In the genomic region with DNA sequence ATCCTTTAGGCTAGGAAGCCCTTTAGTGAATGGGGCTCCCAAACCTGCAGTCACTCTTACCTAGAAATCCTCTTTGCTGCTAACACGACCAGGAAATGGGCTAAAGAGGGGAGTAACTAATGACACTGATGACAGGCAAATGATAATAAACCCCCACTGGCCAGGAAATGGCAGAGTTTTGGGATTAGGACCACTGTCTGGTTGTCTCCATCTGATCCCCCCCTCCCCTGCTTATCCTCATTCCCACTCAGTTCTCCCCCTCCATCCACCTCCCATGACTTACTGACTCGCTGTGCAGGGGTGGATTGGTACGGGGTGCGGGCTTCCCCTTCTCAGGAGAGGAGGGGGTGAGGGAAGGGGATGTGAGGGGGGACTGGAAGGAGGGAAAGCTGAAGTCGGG, we compare ENCODE assay signal across 11 mouse cellular contexts. TPM values are rescaled to one million over a fixed set of nuclear protein-coding genes. Genes with fewer than 3 reads are reported as not detected.
DNase-seq lines count a peak whose midpoint lies in the region; ATAC-seq and TF ChIP-seq lines count a peak whose summit lies in the region.
"Had no signal": no experiment of that assay in that cellular context is flagged by ENCODE, and none has a peak within 500 bp of the region (broad histone marks: within the 10 kb centered on the region; RNA-seq: fewer than 3 reads in every experiment).

No protein-coding gene starts in this region.

- DNase-seq in hindbrain, postnatal 0 days (ENCODE audit: low spot score): no peak
- DNase-seq in embryonic facial prominence, embryonic 14.5 days (ENCODE audit: low spot score): no peak
- no peak for DNase-seq in adrenal gland, postnatal 14 days
- DNase-seq in right cerebral cortex, postnatal 4 days: no peak
- DNase-seq in yolk sac, embryonic 10.5 days (ENCODE audit: low spot score): no peak
- DNase-seq: adrenal gland, postnatal 10 days; embryo, embryonic 11 days had no signal

- H3K4me1 ChIP-seq in hindbrain, embryonic 12.5 days: peaks cover 35% of the 10 kb centered on the region
- peaks cover 11% of the 10 kb centered on the region; the same call in 1 of the 2 replicates for H3K4me1 ChIP-seq in hindbrain, postnatal 0 days (ENCODE audit: insufficient read depth, low read length)
- H3K4me1 ChIP-seq in E14TG2a.4 (replicated peaks; ENCODE audit: low read depth, low read length): peaks cover 47% of the 10 kb centered on the region
- H3K4me1 ChIP-seq in embryonic facial prominence, embryonic 14.5 days (ENCODE audit: control insufficient read depth, insufficient read depth, low read length): peaks cover 23% of the 10 kb centered on the region; the same call in 1 of the 2 replicates
- peaks cover 64% of the 10 kb centered on the region for H3K4me1 ChIP-seq in liver, embryonic 12.5 days

- no peak overlapping the region for H3K4me3 ChIP-seq in hindbrain, embryonic 12.5 days
- H3K4me3 ChIP-seq in hindbrain, postnatal 0 days (ENCODE audit: low read length): no peak overlapping the region
- H3K4me3 ChIP-seq in E14TG2a.4 (replicated peaks; ENCODE audit: low read length): peak overlapping the region; percentile 83; the same call in 1 of the 2 replicates
- peak overlapping the region; percentile 73; the same call in 1 of the 2 replicates for H3K4me3 ChIP-seq in embryonic facial prominence, embryonic 14.5 days (ENCODE audit: low read depth, low read length)
- peak overlapping the region; percentile 83 for H3K4me3 ChIP-seq in liver, embryonic 12.5 days

- peaks cover 72% of the 10 kb centered on the region for H3K27me3 ChIP-seq in hindbrain, embryonic 12.5 days
- H3K27me3 ChIP-seq in hindbrain, postnatal 0 days (ENCODE audit: insufficient read depth, low read length): peaks cover 38% of the 10 kb centered on the region
- peaks cover 68% of the 10 kb centered on the region for H3K27me3 ChIP-seq in E14TG2a.4 (ENCODE audit: insufficient read depth, low read length)
- peaks cover 46% of the 10 kb centered on the region for H3K27me3 ChIP-seq in embryonic facial prominence, embryonic 14.5 days (replicated peaks; ENCODE audit: control insufficient read depth, insufficient read depth, low read length)
- no peaks in the 10 kb centered on the region for H3K27me3 ChIP-seq in liver, embryonic 12.5 days (replicated peaks)

- 0 out of 2 replicates have a peak overlapping the region, but pooled peaks have one; percentile 55 for H3K4me2 ChIP-seq in hindbrain, embryonic 12.5 days (replicated peaks)
- no peak overlapping the region; the same call in 1 of the 2 replicates for H3K4me2 ChIP-seq in hindbrain, postnatal 0 days (ENCODE audit: low read depth, low read length)
- peak overlapping the region; percentile 90 for H3K4me2 ChIP-seq in embryonic facial prominence, embryonic 14.5 days (ENCODE audit: low read depth, low read length)
- peak overlapping the region; percentile 97 for H3K4me2 ChIP-seq in liver, embryonic 12.5 days

- 43% methylated on average over 5 of the region's 5 CpGs for WGBS in hindbrain, embryonic 12.5 days
- 39% methylated on average over 5 of the region's 5 CpGs for WGBS in hindbrain, postnatal 0 days
- 32% methylated on average over 5 of the region's 5 CpGs for WGBS in embryonic facial prominence, embryonic 14.5 days
- 26% methylated on average over 5 of the region's 5 CpGs for WGBS in liver, embryonic 12.5 days (ENCODE audit: insufficient replicate concordance)

- H3K9me3 ChIP-seq in hindbrain, embryonic 12.5 days (replicated peaks): no peaks in the 10 kb centered on the region
- H3K9me3 ChIP-seq in hindbrain, postnatal 0 days (ENCODE audit: low read length): no peaks in the 10 kb centered on the region
- peaks cover 5% of the 10 kb centered on the region for H3K9me3 ChIP-seq in E14TG2a.4 (ENCODE audit: low read length)
- H3K9me3 ChIP-seq in embryonic facial prominence, embryonic 14.5 days (ENCODE audit: control insufficient read depth, low read length): 0 out of 2 replicates have a peak, but pooled peaks cover 3% of the 10 kb centered on the region
- H3K9me3 ChIP-seq in liver, embryonic 12.5 days (replicated peaks): no peaks in the 10 kb centered on the region

- TF ChIP-seq CTCF in hindbrain, postnatal 0 days (IDR thresholded peaks at IDR 0.05; ENCODE audit: low read depth): no peak
- TF ChIP-seq CTCF in E14TG2a.4 (conservative IDR thresholded peaks at IDR 0.05; ENCODE audit: low read length): no peak

- no peaks in the 10 kb centered on the region for H3K36me3 ChIP-seq in hindbrain, embryonic 12.5 days
- no peaks in the 10 kb centered on the region for H3K36me3 ChIP-seq in hindbrain, postnatal 0 days (ENCODE audit: insufficient read depth, low read length)
- H3K36me3 ChIP-seq in E14TG2a.4 (ENCODE audit: insufficient read depth, low read length): 0 out of 2 replicates have a peak, but pooled peaks cover under 1% of the 10 kb centered on the region
- H3K36me3 ChIP-seq in embryonic facial prominence, embryonic 14.5 days (ENCODE audit: control insufficient read depth, insufficient read depth, low read length): no peaks in the 10 kb centered on the region
- peaks cover 43% of the 10 kb centered on the region for H3K36me3 ChIP-seq in liver, embryonic 12.5 days

- no peak overlapping the region for H3K9ac ChIP-seq in hindbrain, embryonic 12.5 days
- no peak overlapping the region for H3K9ac ChIP-seq in hindbrain, postnatal 0 days (replicated peaks; ENCODE audit: low read length)
- H3K9ac ChIP-seq in embryonic facial prominence, embryonic 14.5 days (ENCODE audit: low read depth, low read length): no peak overlapping the region
- peak overlapping the region; percentile 87 for H3K9ac ChIP-seq in liver, embryonic 12.5 days

- ATAC-seq in hindbrain, embryonic 12.5 days (ENCODE audit: low FRiP score): no peak
- no peak for ATAC-seq in hindbrain, postnatal 0 days
- ATAC-seq in embryonic facial prominence, embryonic 14.5 days (ENCODE audit: low read depth): no peak
- ATAC-seq in liver, embryonic 12.5 days: no peak

- no peak overlapping the region for H3K27ac ChIP-seq in hindbrain, embryonic 12.5 days
- no peak overlapping the region for H3K27ac ChIP-seq in hindbrain, postnatal 0 days
- H3K27ac ChIP-seq in embryonic facial prominence, embryonic 14.5 days (replicated peaks; ENCODE audit: low read depth, low read length): no peak overlapping the region
- H3K27ac ChIP-seq in liver, embryonic 12.5 days: peak overlapping the region; percentile 95

RNA-seq across cellular contexts. Expression of a gene that starts 3.2 kb away (rescaled TPM):
- 1.6 and 1.8 TPM in 2 replicates for polyA plus RNA-seq in hindbrain, embryonic 12.5 days (2016; fragmentation: Nextera tagmentation; extraction: Ambion mirVana)
- total RNA-seq in hindbrain, postnatal 0 days (2014; rRNA removed): 2.3 and 2.4 TPM in 2 replicates
- 0.76 and 0.98 TPM in 2 replicates for polyA plus RNA-seq in hindbrain, postnatal 0 days (2015; fragmentation: Nextera tagmentation; extraction: Ambion mirVana)
- 3.0 and 3.9 TPM in 2 replicates for polyA plus RNA-seq in embryonic facial prominence, embryonic 14.5 days (2014; fragmentation: Nextera tagmentation; extraction: Ambion mirVana)
- 13.6 and 14.2 TPM in 2 replicates for polyA plus RNA-seq in liver, embryonic 12.5 days (2016; fragmentation: Nextera tagmentation; extraction: Ambion mirVana)
- total RNA-seq in adrenal gland, postnatal 14 days (2021): 52.7 and 68.0 TPM in 2 replicates

RNA-seq across cellular contexts. Expression of a gene that starts 9.5 kb away (rescaled TPM):
- 25.9 and 30.8 TPM in 2 replicates for polyA plus RNA-seq in hindbrain, embryonic 12.5 days (2016; fragmentation: Nextera tagmentation; extraction: Ambion mirVana)
- 29.5 and 51.3 TPM in 2 replicates for total RNA-seq in hindbrain, postnatal 0 days (2014; rRNA removed)
- polyA plus RNA-seq in hindbrain, postnatal 0 days (2015; fragmentation: Nextera tagmentation; extraction: Ambion mirVana): 50.8 and 55.6 TPM in 2 replicates
- 25.1 and 27.5 TPM in 2 replicates for polyA plus RNA-seq in embryonic facial prominence, embryonic 14.5 days (2014; fragmentation: Nextera tagmentation; extraction: Ambion mirVana)
- polyA plus RNA-seq in liver, embryonic 12.5 days (2016; fragmentation: Nextera tagmentation; extraction: Ambion mirVana): 24.9 and 29.5 TPM in 2 replicates
- total RNA-seq in adrenal gland, postnatal 14 days (2021): 17.8 TPM in 2 replicates

RNA-seq across cellular contexts. Expression of a gene that starts 15.1 kb away (rescaled TPM):
- 3.5 and 4.6 TPM in 2 replicates for polyA plus RNA-seq in hindbrain, embryonic 12.5 days (2016; fragmentation: Nextera tagmentation; extraction: Ambion mirVana)
- total RNA-seq in hindbrain, postnatal 0 days (2014; rRNA removed): 62.1 and 115 TPM in 2 replicates
- 182 and 185 TPM in 2 replicates for polyA plus RNA-seq in hindbrain, postnatal 0 days (2015; fragmentation: Nextera tagmentation; extraction: Ambion mirVana)
- 1.9 and 3.0 TPM in 2 replicates for polyA plus RNA-seq in embryonic facial prominence, embryonic 14.5 days (2014; fragmentation: Nextera tagmentation; extraction: Ambion mirVana)
- polyA plus RNA-seq in liver, embryonic 12.5 days (2016; fragmentation: Nextera tagmentation; extraction: Ambion mirVana): 2.0 and 3.2 TPM in 2 replicates
- 0.78 and 0.86 TPM in 2 replicates for total RNA-seq in adrenal gland, postnatal 14 days (2021)
- total RNA-seq: hematopoietic stem cell, adult 5-6 weeks had no signal

RNA-seq across cellular contexts. Expression of a gene that starts 28.8 kb away (rescaled TPM):
- 32.8 and 36.0 TPM in 2 replicates for polyA plus RNA-seq in hindbrain, embryonic 12.5 days (2016; fragmentation: Nextera tagmentation; extraction: Ambion mirVana)
- total RNA-seq in hindbrain, postnatal 0 days (2014; rRNA removed): 41.2 and 43.1 TPM in 2 replicates
- 23.1 and 26.6 TPM in 2 replicates for polyA plus RNA-seq in hindbrain, postnatal 0 days (2015; fragmentation: Nextera tagmentation; extraction: Ambion mirVana)
- polyA plus RNA-seq in embryonic facial prominence, embryonic 14.5 days (2014; fragmentation: Nextera tagmentation; extraction: Ambion mirVana): 25.1 and 28.0 TPM in 2 replicates
- polyA plus RNA-seq in liver, embryonic 12.5 days (2016; fragmentation: Nextera tagmentation; extraction: Ambion mirVana): 14.7 and 15.2 TPM in 2 replicates
- total RNA-seq in adrenal gland, postnatal 14 days (2021): 43.8 and 45.0 TPM in 2 replicates

RNA-seq across cellular contexts. Expression of a gene that starts 31.1 kb away (rescaled TPM):
- polyA plus RNA-seq in hindbrain, embryonic 12.5 days (2016; fragmentation: Nextera tagmentation; extraction: Ambion mirVana): 46.8 and 50.0 TPM in 2 replicates
- 27.9 and 33.9 TPM in 2 replicates for total RNA-seq in hindbrain, postnatal 0 days (2014; rRNA removed)
- polyA plus RNA-seq in hindbrain, postnatal 0 days (2015; fragmentation: Nextera tagmentation; extraction: Ambion mirVana): 36.5 and 39.2 TPM in 2 replicates
- polyA plus RNA-seq in embryonic facial prominence, embryonic 14.5 days (2014; fragmentation: Nextera tagmentation; extraction: Ambion mirVana): 62.3 and 65.1 TPM in 2 replicates
- 80.4 and 82.2 TPM in 2 replicates for polyA plus RNA-seq in liver, embryonic 12.5 days (2016; fragmentation: Nextera tagmentation; extraction: Ambion mirVana)
- total RNA-seq in adrenal gland, postnatal 14 days (2021): 43.3 and 53.2 TPM in 2 replicates

Comparison
In these comparisons a context has a peak if more than half of its experiments do, and no peak if none do; other contexts are left out.
1. RNA of a gene that starts 15.1 kb away (polyA plus RNA-seq): 182 to 185 TPM in hindbrain, postnatal 0 days; 3.5 to 4.6 TPM in hindbrain, embryonic 12.5 days, 2.0 to 3.2 TPM in liver, embryonic 12.5 days and 1.9 to 3.0 TPM in embryonic facial prominence, embryonic 14.5 days; every median in the first group is over 10 times any median in the second.
2. H3K4me3 ChIP-seq: peak in E14TG2a.4 (single experiment), embryonic facial prominence, embryonic 14.5 days (single experiment) and liver, embryonic 12.5 days (single experiment); none in hindbrain, embryonic 12.5 days (single experiment) and hindbrain, postnatal 0 days (single experiment).